Mouse (Mus musculus) heart, adult 9 months (tissue): ENCODE data around the gene Frmd5.

ENCODE experiments used
- DNase-seq, 2 experiments: peaks; one replicate each; pipeline ENCODE4 v3.0.0; 2022; ENCODE audit warnings: low spot score in 2 of 2

Frmd5 gene

GRCm38 (mm10) chr2:121761861-121762260 lies 45.0 kb downstream of the Frmd5 start:
- DNase-seq = no peak

DNA sequence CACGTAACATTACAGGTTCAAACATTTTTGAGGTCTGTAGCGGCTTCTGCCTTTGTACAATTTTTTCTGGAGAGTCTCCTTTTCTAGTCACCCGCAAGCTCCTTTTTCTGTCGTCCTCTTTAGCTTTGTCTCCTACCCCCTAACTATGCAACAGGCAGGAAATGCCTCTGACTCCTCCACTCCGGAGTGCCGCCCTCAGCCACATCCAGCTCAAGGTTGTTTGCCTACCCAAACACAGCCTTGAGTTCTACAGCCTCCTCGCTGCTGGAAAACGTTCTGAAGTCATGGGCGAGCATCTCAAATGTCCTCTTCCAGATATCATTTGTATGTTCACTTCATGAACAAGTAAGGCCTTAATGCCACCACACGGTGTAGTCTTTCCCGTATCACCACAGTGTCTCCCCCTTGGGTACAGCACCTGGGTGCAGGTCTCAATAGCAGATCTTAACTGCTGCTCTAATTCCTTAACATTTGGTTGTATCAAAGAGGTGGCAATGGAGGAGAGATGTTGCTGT lies 45.5 kb downstream of the Frmd5 start:
- no peak for DNase-seq

DNA sequence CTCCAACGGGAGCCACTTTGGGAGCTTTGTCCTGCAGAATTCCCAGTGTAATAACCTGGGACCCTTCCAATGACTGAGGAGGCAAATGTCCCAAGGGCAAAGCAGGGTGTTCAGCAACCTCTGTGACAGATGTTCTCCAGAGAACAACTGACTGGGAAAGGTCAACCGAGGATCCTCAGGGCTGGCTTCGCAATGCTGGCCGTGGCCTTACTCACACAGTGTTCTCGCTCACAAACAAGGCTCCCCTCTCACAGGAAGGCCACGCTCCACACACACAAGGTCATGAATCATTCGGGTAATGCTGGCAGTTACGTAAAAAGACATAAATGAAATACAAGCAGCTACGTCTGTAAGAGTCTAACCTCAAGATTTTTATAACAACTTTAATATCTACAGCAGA lies 46.2 kb downstream of the Frmd5 start:
- DNase-seq = peak; percentile 2 to 19

GRCm38 (mm10) chr2:121758258-121758657 lies 48.6 kb downstream of the Frmd5 start:
- no peak for DNase-seq

DNA sequence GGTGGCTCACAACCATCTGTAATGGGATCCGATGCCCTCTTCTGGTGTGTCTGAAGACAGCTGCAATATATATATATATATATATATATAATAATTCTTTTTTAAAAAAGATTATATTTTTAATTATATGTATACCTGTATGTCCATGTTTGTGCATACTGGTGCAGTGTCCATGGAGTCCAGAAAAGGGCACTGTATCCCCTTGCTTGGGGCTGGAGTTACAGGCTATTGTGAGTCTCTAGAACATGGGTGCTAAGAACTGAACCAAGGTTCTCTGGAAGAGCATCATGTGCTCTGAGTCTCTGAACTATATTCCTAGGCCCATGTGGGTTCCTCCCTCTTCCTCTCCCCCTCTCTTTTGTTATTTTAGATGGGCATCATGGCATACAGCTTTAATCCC lies 50.6 kb downstream of the Frmd5 start:
- no peak for DNase-seq

GRCm38 (mm10) chr2:121755056-121755455 lies 51.8 kb downstream of the Frmd5 start:
- no peak for DNase-seq

DNA sequence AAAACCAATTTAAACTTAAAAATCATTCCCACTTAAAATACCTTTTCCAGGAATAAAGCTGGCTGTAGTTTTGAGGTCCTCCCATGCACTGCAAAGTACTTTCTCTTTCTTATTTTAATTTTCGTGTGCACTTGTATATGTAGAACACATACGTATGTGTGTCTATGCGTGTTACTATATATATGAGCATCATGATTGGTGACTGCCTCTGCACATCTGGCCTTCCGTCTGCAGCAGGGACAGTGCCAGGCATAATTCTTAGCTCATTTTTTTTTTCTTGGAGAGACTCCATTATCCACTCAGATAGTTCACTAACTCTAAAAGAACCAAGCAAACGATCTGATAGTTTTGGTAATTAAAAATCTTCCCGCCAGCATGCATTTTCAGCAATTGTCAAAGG lies 56.8 kb downstream of the Frmd5 start:
- DNase-seq = no peak

GRCm38 (mm10) chr2:121741151-121741550 lies 65.7 kb downstream of the Frmd5 start:
- DNase-seq = no peak

- DNase-seq = no peak
Observed at GRCm38 (mm10) chr2:121739410-121739809, 67.5 kb downstream of the Frmd5 start.

DNA sequence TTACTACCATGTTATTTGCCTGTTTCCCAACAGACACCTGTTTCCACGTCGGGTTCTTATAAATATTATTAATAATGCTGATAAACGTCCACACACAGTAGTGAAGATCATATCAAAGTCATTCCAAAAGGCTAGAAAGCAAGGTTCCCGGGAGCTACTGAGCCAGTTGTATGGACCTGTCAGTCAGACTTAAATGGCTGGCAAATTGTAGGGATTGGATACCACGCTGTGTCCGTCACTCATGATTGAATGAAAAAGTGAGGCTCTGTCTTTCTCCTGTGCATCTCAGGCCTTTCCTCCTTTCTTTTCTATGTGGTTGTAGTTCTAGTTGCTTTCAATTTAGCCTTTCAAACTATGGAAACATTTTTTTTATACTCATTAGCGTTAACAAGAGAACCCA lies 73.5 kb downstream of the Frmd5 start:
- no peak for DNase-seq

- DNase-seq = no peak
Observed at GRCm38 (mm10) chr2:121730486-121730885, 76.4 kb downstream of the Frmd5 start.

DNA sequence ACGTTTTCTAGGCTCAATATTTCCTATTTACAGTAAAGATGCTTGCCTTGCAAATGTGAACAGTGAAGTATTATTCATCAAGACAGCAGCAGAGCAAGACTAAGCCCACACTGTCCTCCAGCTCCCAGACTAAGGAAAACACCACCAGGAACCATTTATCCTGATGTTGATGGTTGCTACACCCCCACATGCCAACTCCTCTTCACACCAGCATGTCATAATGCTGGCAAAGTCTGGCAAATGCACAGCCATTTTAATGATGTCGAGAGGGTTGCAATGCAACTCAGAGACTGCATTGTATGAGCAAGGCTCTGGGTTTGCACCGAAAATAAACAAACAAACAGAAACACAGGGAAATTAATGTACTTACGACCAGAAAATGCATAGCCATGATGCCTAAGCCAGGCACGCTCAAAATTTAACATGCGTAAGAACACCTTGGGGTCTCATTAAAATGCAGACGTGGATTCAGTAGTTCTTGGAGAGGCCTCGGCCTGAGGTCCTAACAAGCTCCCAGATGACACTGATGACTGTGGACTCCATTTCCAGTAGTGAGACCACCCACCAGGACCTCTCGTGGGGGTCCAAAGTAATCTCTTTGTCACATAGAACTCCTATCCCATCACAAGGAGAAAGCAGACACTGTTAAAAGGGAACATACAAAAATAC lies 77.8 kb downstream of the Frmd5 start:
- no peak for DNase-seq

DNA sequence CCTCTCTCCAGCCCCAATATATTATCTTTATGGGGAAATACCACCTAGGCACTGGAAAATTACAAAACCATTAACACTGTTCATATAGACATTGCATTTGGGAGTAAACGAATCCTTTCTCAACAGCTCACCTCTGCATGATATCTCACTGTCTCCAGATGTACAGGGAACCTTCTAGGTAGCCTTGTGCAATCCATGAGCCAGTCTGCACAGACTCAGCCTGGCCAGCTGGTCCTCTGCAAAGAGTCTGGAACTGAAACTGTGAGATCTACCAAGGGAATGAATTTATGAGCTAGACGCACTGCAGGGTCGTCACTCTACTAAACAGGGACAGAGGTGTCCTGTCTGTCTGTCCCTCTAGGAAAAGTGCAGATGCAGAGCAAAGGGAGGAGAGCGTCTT lies 82.0 kb downstream of the Frmd5 start:
- no peak for DNase-seq

- DNase-seq = no peak
Observed at GRCm38 (mm10) chr2:121723796-121724195, 83.1 kb downstream of the Frmd5 start.

- DNase-seq = no peak
Observed at GRCm38 (mm10) chr2:121719000-121719399, 87.9 kb downstream of the Frmd5 start.

DNA sequence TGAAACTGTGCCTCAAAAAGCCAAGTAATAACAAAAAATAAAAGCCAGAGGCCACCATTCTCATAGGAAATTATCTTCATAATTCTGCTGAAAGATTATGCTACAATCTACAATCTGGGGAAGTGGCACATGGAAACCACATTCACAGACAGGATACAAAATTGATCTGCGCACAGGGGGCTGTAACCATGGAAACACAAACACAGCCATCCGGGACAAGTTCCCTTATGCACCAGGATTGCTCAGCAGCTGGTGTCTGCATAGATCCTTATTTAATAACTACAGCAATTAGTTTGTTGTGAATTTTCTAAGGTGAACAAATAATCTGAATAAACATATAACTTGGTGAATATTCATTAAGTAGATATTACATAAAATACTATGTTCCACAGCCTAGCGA lies 89.8 kb downstream of the Frmd5 start:
- no peak for DNase-seq

DNA sequence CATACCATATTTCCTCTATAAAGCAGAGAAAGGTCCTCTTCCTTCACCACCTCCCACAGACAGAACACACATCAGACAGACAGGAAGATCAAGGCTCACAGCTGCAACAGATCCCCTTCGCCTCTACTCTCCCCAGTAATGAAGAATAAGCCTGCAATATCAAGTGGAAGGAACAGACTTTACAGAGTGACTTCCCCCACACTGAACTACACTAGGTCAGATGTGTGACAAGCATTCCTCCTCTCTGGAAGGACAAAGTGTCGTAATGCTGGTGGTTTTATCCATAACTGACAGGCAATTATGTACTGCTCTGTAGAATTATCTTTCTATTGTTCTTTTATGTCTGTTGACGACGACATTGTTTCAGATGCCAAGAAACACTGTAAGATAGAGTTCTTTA lies 93.3 kb downstream of the Frmd5 start:
- DNase-seq = no peak

DNA sequence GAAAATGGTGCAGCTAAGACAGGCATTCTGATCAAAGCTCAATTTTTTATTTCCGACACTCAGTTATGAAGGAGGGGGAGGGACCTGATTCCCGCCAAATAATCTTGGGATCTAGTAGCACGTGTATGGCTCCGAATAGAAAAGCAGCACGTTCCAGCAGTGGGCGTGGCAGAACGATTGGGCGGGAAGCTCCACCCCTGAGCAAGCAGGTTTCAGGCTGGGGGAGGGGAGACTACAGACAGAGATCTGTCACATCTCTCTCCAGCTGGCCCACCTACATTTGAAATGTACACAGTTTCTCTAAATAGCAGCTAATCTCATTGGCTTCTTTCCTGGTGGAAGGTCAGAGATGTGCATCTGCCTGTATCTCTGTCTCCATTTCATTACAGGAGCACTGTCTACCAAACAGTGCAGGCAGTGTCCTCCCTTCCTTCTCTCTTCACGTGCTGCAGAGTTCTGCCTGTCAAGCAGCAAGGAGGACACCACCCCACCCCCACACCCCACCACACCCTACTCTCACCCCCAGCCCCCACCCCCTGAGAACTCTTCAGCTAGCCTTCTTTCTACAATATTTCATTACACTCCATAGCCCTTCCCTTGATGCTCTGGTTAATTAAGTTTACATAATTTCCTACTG lies 95.0 kb downstream of the Frmd5 start:
- DNase-seq = no peak

GRCm38 (mm10) chr2:121709096-121709495 lies 97.8 kb downstream of the Frmd5 start:
- DNase-seq = no peak

GRCm38 (mm10) chr2:121707461-121707860 lies 99.4 kb downstream of the Frmd5 start:
- DNase-seq = no peak

DNA sequence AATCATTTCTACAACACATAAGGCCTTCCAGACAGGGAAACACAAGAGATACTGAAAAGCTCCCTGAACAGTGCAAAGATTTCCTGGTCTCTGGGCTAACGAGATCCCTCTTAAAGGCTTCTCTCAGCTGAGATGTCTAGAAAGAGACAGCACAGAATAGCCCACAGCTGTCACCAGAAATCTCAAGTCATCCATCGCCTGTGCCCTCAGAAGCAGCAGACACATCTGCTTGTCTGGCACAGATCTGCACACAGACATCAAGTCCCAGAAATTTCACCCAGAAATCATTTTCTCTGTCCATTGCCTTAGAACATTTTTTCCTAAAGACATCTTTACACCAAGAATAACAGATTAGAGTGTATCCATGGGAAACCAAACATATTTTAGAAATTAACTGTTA lies 101.1 kb downstream of the Frmd5 start:
- no peak for DNase-seq

DNA sequence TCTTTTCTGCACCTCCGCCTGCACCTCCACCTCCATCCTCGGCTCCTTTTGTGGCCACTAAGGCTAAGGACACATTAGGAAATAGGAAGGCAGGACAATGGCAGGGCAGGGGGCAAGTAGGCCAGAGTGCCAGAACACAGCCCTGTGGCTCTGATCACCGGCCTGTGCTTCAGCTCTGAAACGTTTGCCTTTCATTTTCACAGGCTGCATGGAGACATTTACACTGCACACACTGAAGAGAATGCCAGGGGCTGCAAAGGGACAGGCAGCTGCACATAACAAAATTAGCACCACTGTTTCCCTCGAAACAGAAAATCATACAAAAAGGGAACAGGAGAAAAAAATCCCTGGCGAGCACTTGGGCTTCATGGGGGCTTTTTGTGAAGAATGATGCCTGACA lies 107.6 kb downstream of the Frmd5 start:
- DNase-seq = no peak

GRCm38 (mm10) chr2:121695436-121695835 lies 111.5 kb downstream of the Frmd5 start:
- no peak for DNase-seq

DNA sequence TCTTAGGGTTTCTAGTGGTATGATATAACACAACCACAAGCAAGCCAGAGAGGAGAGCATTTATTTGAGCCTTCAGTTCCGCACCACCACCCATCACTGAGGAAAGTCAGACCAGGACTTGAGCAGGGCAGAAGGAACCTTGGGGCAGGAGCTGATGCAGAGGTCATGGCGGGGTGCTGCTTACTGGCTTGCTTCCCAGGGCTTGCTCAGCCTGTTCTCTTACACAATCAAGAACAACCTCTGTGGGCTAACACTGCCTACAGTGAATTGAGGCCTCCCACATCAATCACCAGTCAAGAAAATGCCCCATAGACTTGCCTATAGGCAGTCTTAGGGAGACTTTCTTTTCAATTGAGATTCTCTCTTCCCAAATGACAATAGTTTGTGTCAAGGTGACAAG lies 118.8 kb downstream of the Frmd5 start:
- DNase-seq = no peak
